Mouse (Mus musculus) adrenal gland, postnatal 4 days (tissue): ENCODE data around the gene Utp15. TPM values are rescaled to one million over a fixed set of nuclear protein-coding genes. Genes with fewer than 3 reads are reported as not detected.

Experiments
- total RNA-seq, 2 experiments: library from RNA; stranded (reverse); gene quantifications; 2 replicates each; pipeline ENCODE4 v1.2.3; 2021

Utp15 gene
- total RNA-seq, 2 experiments from 2014 or later, result 26.0 to 29.6 TPM

Other genes starting within 250 kb of the Utp15 start
- 10 to 100 TPM; 31.2 to 47.6 TPM for gene Arhgef28, start 56.6 kb downstream of the Utp15 start, total RNA-seq
- 10 to 100 TPM; 35.3 to 36.2 TPM for gene Ankra2, start within 50 bp of the Utp15 start, total RNA-seq
- gene Gm21976, start 16.8 kb upstream of the Utp15 start, total RNA-seq, result not detected
- gene Btf3, start 54.0 kb upstream of the Utp15 start, total RNA-seq, result 100 to 1,000 TPM; 464 TPM
- gene Foxd1, start 91.2 kb upstream of the Utp15 start, total RNA-seq, result 1 to 10 TPM; 2.3 to 3.7 TPM
- gene Gm10320, start 229.0 kb upstream of the Utp15 start, total RNA-seq, result under 1 TPM in 1 of 2 experiments, not detected in 1; 0.68 TPM